Mouse (Mus musculus): ENCODE measurements around the gene Msx1. TPM values are rescaled to one million over a fixed set of nuclear protein-coding genes. Genes with fewer than 3 reads are reported as not detected.
A peak's percentile ranks its signal among the peaks of the same experiment; 100 is the strongest.
"Not testable (repeated sequence)": the region's sequence is repeated elsewhere in the genome, so short reads cannot be mapped to it uniquely, and the experiment has no call there.

Msx1 gene
- polyA plus RNA-seq, 1 experiment from 2014 or later: 20.4 TPM

DNA sequence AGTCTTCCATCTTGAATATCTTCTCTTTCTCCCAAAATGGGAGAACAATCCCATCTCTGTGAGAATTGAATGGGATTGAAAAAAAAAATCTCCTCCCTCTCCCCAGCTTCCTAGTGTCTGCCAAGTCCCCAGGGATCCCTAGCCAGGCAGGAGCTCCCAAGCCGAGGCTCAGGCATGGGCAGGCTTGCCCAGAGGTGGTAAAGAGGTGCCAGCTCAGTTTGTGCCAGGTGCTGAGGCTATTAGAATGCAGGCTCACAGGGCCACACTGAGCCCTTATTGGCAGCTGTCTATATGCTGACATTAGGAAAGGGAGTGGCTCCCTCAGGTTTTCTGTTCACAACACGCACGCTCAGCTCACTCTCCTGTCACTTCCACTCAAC, 11.9 kb upstream of the Msx1 start:
- Histone ChIP-seq H3K36me3 (no peaks in the 10 kb centered on the region), H3K9ac (no peak overlapping the region), H3K27me3 (replicated peaks) (peaks cover 77% of the 10 kb centered on the region), H3K4me2 (no peak overlapping the region), H3K27ac (ENCODE audit: poor library complexity, severe bottlenecking) (no peak overlapping the region), H3K4me3 (no peak overlapping the region), H3K9me3 (replicated peaks) (no peaks in the 10 kb centered on the region), H3K4me1 (replicated peaks) (peaks cover 4% of the 10 kb centered on the region; the same call in 1 of the 2 replicates)
- ATAC-seq (ENCODE audit: insufficient number of reproducible peaks, low FRiP score): no peak
- WGBS: 54% methylated on average over 3 of the region's 3 CpGs

DNA sequence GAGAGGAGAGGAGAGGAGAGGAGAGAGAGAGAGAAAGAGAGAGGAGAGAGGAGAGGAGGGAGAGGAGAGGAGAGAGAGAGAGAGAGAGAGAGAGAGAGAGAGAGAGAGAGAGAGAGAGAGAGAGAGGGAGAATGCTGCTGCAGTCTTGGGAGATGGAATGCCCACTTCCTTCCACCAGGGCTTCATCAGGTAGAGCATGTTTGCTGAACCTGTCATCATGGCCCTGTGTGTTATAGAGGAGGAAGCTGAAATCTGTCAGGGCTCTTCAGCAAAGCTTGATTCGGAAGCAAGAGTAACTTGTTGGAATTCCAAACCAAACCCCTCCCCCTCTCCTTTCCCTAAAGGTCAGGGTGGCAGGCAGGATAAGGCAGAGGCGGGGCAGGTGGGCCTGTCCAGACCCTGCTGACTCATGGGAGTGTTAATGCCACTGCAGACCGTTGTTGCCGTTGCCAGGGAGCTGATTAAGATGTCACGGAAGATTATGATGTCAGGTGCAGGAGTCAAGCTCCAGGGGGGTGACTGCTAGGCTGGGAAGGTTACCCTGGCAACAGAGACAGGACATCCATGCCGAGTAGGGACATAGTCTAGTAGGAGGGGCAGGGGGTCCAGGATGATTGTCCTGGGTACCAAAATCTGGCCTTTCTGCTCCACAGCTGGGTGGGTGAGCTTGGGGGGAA, 11.3 kb upstream of the Msx1 start:
- Histone ChIP-seq H3K9ac (no peak overlapping the region), H3K4me2 (no peak overlapping the region), H3K36me3 (no peaks in the 10 kb centered on the region), H3K4me1 (replicated peaks) (peaks cover 4% of the 10 kb centered on the region; the same call in 1 of the 2 replicates), H3K9me3 (replicated peaks) (no peaks in the 10 kb centered on the region), H3K27me3 (replicated peaks) (peaks cover 82% of the 10 kb centered on the region), H3K4me3 (no peak overlapping the region), H3K27ac (ENCODE audit: poor library complexity, severe bottlenecking) (no peak overlapping the region)
- ATAC-seq (ENCODE audit: insufficient number of reproducible peaks, low FRiP score): no peak
- 1% methylated on average over 6 of the region's 6 CpGs for WGBS

DNA sequence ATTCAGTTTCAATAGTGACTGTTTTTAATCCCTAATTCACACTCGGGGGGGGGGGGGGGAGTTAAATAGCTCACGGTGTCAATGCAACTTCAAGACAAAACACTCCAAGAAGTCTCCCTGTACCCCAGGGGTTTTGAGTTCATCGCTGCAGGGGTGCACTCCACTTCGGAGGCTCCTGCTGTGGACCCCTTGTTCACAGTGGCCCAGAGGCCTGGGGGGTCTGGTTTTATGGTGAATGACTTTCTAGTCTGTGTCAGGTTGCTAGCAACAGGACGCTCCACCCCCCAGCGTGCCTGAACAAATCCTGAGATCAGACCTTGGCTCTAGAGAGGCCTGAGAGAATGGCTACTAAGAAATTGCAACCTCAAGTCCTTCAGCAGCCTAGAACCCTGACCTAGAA, 8.4 kb upstream of the Msx1 start:
- no peak overlapping the region for H3K4me3 ChIP-seq
- H3K36me3 ChIP-seq: no peaks in the 10 kb centered on the region
- no peak overlapping the region for H3K27ac ChIP-seq (ENCODE audit: poor library complexity, severe bottlenecking)
- WGBS: 15% methylated on average over 6 of the region's 6 CpGs
- H3K9ac ChIP-seq: no peak overlapping the region
- no peak overlapping the region for H3K4me2 ChIP-seq
- H3K9me3 ChIP-seq (replicated peaks): peaks cover 8% of the 10 kb centered on the region
- ATAC-seq (ENCODE audit: insufficient number of reproducible peaks, low FRiP score): no peak
- H3K4me1 ChIP-seq (replicated peaks): peaks cover 4% of the 10 kb centered on the region; the same call in 1 of the 2 replicates
- H3K27me3 ChIP-seq (replicated peaks): peaks cover 93% of the 10 kb centered on the region

DNA sequence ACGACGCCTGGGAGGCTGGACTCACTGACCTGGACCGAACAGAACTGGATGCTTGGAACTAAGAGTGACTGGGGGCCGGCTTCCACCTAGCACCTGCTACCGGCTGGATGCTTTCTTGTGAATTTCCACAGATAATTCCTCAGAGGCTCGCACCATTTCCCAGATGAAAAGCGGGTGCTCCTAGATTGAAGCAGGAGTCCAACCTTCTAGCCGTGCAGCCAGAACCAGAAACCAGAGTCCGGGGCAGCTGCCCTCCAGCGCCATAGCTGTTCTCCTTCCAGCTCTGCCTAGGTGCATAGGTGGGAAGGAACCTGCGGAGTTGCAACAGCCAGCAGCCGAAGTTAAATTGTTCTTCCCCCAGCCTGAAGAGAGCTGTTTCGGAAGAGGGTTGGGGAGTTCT, 7.6 kb upstream of the Msx1 start:
- no peak overlapping the region for H3K4me2 ChIP-seq
- no peaks in the 10 kb centered on the region for H3K36me3 ChIP-seq
- WGBS: 10% methylated on average over 13 of the region's 13 CpGs
- H3K27ac ChIP-seq (ENCODE audit: poor library complexity, severe bottlenecking): no peak overlapping the region
- H3K27me3 ChIP-seq (replicated peaks): peaks cover 93% of the 10 kb centered on the region
- H3K9me3 ChIP-seq (replicated peaks): peaks cover 8% of the 10 kb centered on the region
- H3K9ac ChIP-seq: no peak overlapping the region
- H3K4me1 ChIP-seq (replicated peaks): peaks cover 10% of the 10 kb centered on the region
- ATAC-seq (ENCODE audit: insufficient number of reproducible peaks, low FRiP score): no peak
- no peak overlapping the region for H3K4me3 ChIP-seq

DNA sequence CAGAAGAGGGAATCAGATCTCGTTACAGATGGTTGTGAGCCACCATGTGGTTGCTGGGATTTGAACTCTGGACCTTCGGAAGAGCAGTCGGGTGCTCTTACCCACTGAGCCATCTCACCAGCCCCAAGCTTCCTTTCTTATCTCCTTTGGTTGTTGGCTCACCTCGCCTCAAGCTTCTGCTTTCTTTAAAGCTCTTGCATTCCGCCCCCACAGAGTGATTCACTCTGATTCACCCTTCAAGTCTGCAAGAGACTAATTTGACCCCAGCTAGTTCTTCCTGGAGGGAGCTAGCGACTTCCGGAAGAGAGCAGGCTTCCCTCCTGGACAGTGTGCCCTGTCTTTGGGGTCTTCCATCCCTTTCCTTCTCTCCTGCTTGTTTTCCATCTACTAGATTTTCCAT, 6.1 kb upstream of the Msx1 start:
- peaks cover 17% of the 10 kb centered on the region for H3K4me1 ChIP-seq (replicated peaks)
- whole genome bisulfite sequencing: 11% methylated on average over 7 of the region's 7 CpGs
- not testable (repeated sequence) for H3K9me3 ChIP-seq (replicated peaks); H3K9ac ChIP-seq; H3K4me3 ChIP-seq; ATAC-seq (ENCODE audit: insufficient number of reproducible peaks, low FRiP score); H3K36me3 ChIP-seq; H3K4me2 ChIP-seq; H3K27ac ChIP-seq (ENCODE audit: poor library complexity, severe bottlenecking)
- H3K27me3 ChIP-seq (replicated peaks): peaks cover 95% of the 10 kb centered on the region

DNA sequence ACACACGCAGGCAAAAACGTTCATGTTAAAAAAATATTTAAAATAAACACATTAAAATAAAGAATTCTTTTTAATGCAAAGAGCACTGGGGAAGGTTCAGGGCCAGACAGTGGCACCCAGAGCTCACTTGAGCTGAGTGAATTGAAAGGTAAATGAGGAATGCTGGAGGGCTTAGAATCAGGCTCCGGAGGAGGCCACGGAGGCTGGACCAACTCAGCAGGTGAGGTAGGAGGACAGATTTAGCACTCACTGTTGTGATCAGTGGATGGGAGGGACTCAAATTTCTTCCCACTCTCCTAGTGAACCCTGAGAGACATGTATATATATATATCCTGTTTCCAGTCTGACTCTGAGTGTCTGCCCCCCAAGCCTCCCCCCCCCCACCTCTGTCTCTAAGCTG, 5.5 kb upstream of the Msx1 start:
- Histone ChIP-seq H3K27me3 (replicated peaks) (peaks cover 96% of the 10 kb centered on the region), H3K36me3 (no peaks in the 10 kb centered on the region), H3K9me3 (replicated peaks) (peaks cover 8% of the 10 kb centered on the region), H3K4me2 (no peak overlapping the region), H3K4me1 (replicated peaks) (peaks cover 17% of the 10 kb centered on the region), H3K9ac (no peak overlapping the region), H3K4me3 (no peak overlapping the region), H3K27ac (ENCODE audit: poor library complexity, severe bottlenecking) (no peak overlapping the region)
- no peak for ATAC-seq (ENCODE audit: insufficient number of reproducible peaks, low FRiP score)
- 9% methylated on average over 4 of the region's 4 CpGs for WGBS

DNA sequence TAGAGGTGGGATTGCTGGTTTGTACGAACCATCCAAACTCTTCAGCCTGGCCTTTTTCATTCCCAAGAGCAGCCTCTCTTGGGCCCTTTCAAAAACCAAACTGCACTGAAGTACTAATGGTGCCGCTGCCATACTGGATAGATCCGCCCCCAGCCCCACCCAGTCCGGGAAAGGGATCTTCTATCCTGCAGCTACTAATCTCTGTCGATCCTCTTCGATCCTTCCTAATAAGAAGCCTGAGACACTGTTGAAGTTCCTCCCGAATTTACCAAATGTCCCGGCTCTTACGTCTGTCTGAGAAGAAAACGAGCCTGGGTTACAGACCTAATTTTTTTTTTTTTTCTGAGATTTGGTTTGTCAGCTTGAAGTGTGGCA, 4.9 kb upstream of the Msx1 start:
- H3K27me3 ChIP-seq (replicated peaks): peaks cover 94% of the 10 kb centered on the region
- no peak overlapping the region for H3K27ac ChIP-seq (ENCODE audit: poor library complexity, severe bottlenecking)
- H3K4me2 ChIP-seq: no peak overlapping the region
- no peak for ATAC-seq (ENCODE audit: insufficient number of reproducible peaks, low FRiP score)
- H3K9ac ChIP-seq: no peak overlapping the region
- peaks cover 14% of the 10 kb centered on the region for H3K4me1 ChIP-seq (replicated peaks)
- 4% methylated on average over 10 of the region's 10 CpGs for WGBS
- H3K9me3 ChIP-seq (replicated peaks): peaks cover 8% of the 10 kb centered on the region
- no peaks in the 10 kb centered on the region for H3K36me3 ChIP-seq
- H3K4me3 ChIP-seq: no peak overlapping the region

DNA sequence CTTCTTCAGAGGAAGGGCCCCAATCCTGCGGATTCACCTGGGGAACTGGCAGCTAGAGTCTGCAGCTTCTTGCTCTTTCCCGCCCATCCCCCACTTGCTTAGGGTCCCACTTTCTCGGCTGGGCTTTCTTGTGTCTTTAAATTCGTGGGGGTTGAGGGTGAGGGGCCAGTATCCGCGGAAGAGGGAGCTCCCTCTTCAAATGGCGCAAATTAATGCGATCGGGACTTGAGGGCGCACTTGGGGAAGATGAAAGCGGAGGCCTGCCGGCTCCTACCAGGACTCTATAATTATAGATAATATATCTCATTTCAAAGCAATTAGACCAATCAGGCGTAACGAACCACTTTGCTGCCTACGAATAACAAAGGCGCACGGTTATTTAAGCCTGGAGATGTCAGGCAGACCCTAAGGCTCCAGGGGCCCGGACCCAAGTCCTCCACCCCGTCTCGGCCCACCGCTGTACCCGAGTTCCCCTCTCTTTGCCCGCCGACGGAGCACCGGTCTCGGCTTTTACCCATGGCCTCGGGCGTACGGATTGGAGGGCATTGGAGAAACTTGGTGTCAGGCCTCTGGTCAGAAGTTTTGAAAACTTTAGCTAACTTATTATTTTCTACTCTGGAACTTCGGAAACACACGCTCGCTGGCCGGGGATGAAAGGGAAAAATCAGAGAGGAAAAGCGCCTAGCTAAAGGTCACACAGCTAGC, 4.4 kb upstream of the Msx1 start:
- no peak for ATAC-seq (ENCODE audit: insufficient number of reproducible peaks, low FRiP score)
- Histone ChIP-seq H3K9ac (no peak overlapping the region), H3K27me3 (replicated peaks) (peaks cover 94% of the 10 kb centered on the region), H3K27ac (ENCODE audit: poor library complexity, severe bottlenecking) (no peak overlapping the region), H3K4me1 (replicated peaks) (peaks cover 12% of the 10 kb centered on the region), H3K9me3 (replicated peaks) (peaks cover 8% of the 10 kb centered on the region), H3K4me2 (0 out of 2 replicates have a peak overlapping the region, but pooled peaks have one; percentile 11), H3K36me3 (no peaks in the 10 kb centered on the region), H3K4me3 (no peak overlapping the region)
- 2% methylated on average over 35 of the region's 35 CpGs for WGBS

DNA sequence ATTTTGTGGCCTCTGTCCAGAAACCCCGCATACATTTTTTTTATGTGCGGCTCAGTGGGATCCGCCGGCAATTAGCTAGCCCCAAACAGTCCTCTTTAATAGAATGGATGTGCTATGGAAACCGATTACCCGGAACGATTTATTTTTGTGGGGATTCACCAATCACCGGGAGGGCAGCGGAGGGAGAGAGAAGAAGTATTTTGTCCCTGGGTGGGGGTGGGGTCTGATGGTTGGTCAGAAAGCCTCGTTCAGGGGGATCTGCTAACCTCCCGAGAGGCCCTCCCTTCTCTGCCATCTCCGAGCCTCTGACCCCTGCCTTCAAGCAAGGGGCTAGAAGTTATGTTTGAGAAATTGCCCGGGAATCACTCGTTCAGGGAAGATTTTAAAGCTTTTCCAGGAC, 3.6 kb upstream of the Msx1 start:
- no peaks in the 10 kb centered on the region for H3K36me3 ChIP-seq
- no peak overlapping the region for H3K4me3 ChIP-seq
- H3K9me3 ChIP-seq (replicated peaks): peaks cover 8% of the 10 kb centered on the region
- under 1% methylated on average over 14 of the region's 14 CpGs for WGBS
- H3K27me3 ChIP-seq (replicated peaks): peaks cover 94% of the 10 kb centered on the region
- H3K9ac ChIP-seq: no peak overlapping the region
- no peak overlapping the region for H3K4me2 ChIP-seq
- ATAC-seq (ENCODE audit: insufficient number of reproducible peaks, low FRiP score): no peak
- H3K27ac ChIP-seq (ENCODE audit: poor library complexity, severe bottlenecking): no peak overlapping the region
- H3K4me1 ChIP-seq (replicated peaks): peaks cover 19% of the 10 kb centered on the region

DNA sequence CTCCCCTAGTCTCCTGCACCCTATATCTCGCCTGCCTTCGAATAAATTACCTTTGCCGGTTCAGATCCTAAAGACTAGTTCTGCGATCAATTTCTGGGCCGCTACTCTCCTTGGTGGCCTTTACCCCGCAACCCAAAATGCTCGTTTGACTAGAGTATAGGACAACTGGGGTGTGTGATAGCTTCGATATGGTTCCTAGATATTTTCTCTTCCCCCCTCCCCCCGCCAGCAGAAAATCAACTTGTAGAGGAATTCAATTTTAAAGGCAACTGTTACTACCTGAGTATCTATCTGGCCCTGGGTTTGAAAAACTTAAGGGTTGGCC, 3.2 kb upstream of the Msx1 start:
- Histone ChIP-seq H3K4me1 (replicated peaks) (peaks cover 21% of the 10 kb centered on the region), H3K36me3 (no peaks in the 10 kb centered on the region), H3K9ac (no peak overlapping the region), H3K4me2 (peak overlapping the region; percentile 48), H3K27ac (ENCODE audit: poor library complexity, severe bottlenecking) (no peak overlapping the region), H3K27me3 (replicated peaks) (peaks cover 93% of the 10 kb centered on the region), H3K4me3 (no peak overlapping the region), H3K9me3 (replicated peaks) (peaks cover 8% of the 10 kb centered on the region)
- 2% methylated on average over 9 of the region's 9 CpGs for WGBS
- ATAC-seq (ENCODE audit: insufficient number of reproducible peaks, low FRiP score): no peak

DNA sequence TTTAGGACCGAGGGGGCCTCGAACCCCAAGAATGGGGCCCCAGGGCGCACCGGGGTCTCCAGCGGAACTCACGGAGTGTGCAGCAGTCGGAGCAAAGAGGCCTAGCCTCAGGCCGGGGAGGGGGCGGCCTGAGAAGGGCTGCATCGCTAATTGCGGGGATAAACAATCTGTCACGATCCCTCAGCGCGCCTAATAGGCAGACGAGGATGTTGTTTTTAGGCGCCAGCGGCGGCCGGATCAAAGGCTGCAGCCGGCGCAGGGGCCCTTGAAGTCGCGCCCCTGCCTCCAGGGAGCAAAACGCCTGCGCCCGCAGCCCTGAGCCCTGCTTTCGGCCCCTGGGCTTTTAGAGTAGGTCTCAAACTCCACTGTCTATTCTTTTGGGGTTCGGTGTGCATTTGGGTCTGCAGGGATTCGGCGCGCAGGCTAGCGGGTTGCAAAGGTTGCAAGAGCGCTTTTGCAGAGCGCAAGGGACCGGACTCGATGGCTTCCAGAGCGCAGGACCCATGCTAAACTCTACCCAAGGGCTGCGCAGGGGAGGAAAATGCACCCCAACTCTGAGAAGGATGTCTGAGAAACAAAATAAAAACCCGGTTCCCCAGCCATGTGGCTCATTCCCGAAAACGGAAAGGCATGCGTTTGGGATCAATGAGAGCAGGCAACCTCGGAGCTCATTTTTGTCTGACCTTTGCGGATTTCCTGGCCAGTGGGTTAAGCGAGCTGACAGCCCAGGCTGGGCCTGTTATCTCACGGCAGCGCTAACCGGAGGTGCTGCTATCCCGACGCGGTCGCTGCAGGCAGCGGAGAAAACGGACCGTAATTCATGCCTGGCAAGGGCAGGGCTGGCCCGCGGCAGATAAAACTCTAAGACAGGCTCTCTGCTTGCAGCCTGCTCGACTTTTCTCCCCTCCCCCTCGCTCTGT, 2.6 kb upstream of the Msx1 start:
- H3K9me3 ChIP-seq (replicated peaks): peaks cover 8% of the 10 kb centered on the region
- no peak for ATAC-seq (ENCODE audit: insufficient number of reproducible peaks, low FRiP score)
- H3K27ac ChIP-seq (ENCODE audit: poor library complexity, severe bottlenecking): no peak overlapping the region
- H3K4me2 ChIP-seq: peak overlapping the region; percentile 48
- peaks cover 21% of the 10 kb centered on the region for H3K4me1 ChIP-seq (replicated peaks)
- H3K36me3 ChIP-seq: no peaks in the 10 kb centered on the region
- WGBS: under 1% methylated on average over 59 of the region's 59 CpGs
- peak overlapping the region; percentile 19 for H3K4me3 ChIP-seq
- H3K27me3 ChIP-seq (replicated peaks): peaks cover 92% of the 10 kb centered on the region
- H3K9ac ChIP-seq: no peak overlapping the region

Measured in heart, embryonic 12.5 days (tissue).